Mouse (Mus musculus): ENCODE data around the gene Gm9844.

- TF ChIP-seq EP300 (IDR thresholded peaks at IDR 0.05; ENCODE audit: low read depth): no peak
- no peak for TF ChIP-seq CTCF (IDR thresholded peaks at IDR 0.05; ENCODE audit: low read depth)
These were observed 25.1 kb downstream of the Gm9844 start for GRCm38 (mm10) chr7:24887096-24887495.

Data from heart, postnatal 0 days (tissue).